Mouse (Mus musculus) kidney, adult 11 months (tissue): ENCODE measurements around the gene Stk38.
A peak's percentile ranks its signal among the peaks of the same experiment; 100 is the strongest.
"Not testable (repeated sequence)": the region's sequence is repeated elsewhere in the genome, so short reads cannot be mapped to it uniquely, and the experiment has no call there.

ENCODE experiments used
- DNase-seq: peaks from one replicate; pipeline ENCODE4 v3.0.0; 2022

Gene Stk38

GRCm38 (mm10) chr17:29007641-29008325 is at the start of gene Stk38:
Gene Stk38, minus strand, starts transcription at chr17:29007995.
- DNase-seq = peak; percentile 92

GRCm38 (mm10) chr17:29057361-29057890 is 49.6 kb upstream of the Stk38 start:
- DNase-seq = no peak

DNA sequence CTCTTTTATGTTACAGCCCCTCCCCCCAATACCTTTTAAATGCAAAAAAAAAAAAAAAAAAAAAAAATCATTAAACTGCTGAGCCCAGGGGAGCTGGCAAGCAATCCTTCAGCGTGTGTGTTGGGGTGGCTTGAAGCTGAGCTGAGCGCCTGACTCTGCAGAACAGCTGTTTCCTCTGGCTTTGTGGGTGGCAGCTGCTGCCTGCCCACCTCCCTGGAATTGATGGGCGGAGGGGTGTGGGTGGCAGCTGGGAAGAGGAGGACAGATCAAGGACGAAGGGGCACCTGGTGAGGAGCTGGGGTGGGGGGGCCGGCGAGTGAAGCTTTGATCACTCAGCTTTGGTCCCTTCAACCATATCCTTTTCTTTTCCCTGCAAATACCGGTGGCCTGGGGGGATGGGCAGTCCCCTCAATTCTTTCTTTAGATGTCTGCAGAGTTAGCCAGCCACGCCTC is 48.9 kb upstream of the Stk38 start:
- DNase-seq = no peak

DNA sequence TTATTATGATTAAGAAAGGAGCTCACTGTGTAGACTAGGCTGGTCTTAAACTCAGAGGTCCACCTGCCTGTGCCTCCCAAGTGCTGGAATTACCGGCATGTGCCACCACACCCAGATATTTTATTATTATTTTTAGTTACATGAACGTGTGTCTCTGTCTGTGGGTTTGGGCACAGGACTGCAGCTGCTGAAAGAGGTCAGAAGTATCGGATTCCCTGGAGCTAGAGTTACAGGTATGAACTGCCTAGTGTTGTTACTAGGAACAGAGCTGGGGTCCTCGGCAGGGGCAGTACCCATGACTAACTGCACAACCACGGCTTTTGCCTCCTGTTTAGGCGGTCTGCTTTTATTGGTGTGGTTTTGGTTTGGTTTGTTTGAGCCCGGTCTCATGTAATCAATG is 48.4 kb upstream of the Stk38 start:
- no peak for DNase-seq

GRCm38 (mm10) chr17:29055586-29055985 is 47.8 kb upstream of the Stk38 start:
- no peak for DNase-seq

DNA sequence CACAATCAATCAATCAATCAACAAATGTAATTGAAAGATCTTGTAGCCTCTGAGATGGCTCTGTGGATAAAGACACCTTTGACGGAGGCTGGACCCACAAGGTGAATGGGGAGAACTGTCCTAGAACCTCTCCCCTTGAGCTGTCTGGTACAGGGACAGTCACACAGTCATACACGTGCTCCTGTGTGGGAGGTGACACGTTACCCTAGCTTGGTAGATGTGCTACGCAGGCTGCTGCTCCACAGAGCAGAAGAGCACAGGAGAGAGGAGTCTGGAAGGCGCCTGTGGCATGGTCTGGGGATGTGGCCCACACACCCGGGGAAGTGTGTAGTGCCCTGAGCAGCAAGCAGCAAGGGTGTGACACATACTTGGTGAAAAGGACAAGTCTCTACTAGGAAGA is 46.6 kb upstream of the Stk38 start:
- DNase-seq = no peak

- DNase-seq = peak; percentile 61
Observed at GRCm38 (mm10) chr17:29053841-29054240, 46.0 kb upstream of the Stk38 start.

- no peak for DNase-seq
Observed at GRCm38 (mm10) chr17:29053067-29053466, 45.3 kb upstream of the Stk38 start.

DNA sequence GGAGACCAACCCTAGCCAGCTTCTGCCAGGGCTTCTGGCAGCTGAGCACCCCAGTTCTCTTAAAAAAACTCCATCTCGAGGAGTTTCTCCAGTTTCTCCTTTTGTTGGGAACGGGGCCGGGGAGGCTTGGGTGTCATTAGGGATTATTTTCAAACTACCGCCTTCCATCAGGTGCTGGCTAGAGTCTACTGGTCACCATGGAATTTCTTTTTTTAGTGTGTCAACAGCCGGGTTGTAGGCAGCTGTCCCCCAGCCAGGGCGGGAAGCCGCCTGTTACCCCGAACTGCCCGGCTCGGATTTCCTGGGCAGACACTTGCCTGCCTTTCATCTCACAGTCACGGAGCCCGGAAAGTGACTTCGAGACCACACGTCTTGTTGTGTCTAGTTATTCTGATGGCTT is 43.0 kb upstream of the Stk38 start:
- DNase-seq = no peak

DNA sequence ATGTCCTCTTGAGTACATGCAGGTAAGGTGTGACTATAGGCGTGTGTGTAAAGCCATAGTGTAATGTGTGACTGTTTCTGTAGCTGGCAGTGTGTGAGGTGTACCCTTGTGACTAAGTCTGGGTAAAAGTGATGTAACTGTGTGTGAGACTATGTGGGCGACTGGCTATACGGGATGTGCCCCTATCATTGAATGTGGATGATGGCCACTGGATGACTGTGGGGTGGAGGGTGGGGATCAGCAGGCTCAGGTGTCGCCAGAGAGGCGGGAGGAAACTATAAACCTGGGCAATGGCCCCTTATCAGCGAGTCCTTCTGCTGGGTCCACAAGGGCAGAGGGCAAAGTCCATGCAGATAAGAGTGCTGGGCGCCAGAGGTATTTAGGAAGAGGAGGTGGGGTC is 42.1 kb upstream of the Stk38 start:
- DNase-seq = no peak

DNA sequence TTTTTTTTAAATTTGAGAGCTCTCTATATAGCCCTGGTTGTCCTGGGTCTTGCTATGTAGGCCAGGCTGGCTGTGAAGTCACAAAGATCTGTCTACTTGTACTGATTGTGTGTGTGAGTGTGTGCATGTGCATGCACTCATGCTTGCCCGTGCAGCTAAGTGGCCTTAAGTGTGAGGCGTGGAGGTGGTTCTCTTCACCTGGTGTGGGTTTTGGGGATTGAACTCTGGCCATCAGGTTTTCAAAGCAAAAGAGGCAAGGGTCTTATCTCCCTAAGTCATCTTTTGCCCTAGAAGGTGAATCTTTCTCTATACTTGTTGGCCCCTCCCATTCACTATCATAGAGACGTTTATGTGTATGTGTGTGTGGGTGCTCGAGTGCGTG is 41.7 kb upstream of the Stk38 start:
- no peak for DNase-seq

DNA sequence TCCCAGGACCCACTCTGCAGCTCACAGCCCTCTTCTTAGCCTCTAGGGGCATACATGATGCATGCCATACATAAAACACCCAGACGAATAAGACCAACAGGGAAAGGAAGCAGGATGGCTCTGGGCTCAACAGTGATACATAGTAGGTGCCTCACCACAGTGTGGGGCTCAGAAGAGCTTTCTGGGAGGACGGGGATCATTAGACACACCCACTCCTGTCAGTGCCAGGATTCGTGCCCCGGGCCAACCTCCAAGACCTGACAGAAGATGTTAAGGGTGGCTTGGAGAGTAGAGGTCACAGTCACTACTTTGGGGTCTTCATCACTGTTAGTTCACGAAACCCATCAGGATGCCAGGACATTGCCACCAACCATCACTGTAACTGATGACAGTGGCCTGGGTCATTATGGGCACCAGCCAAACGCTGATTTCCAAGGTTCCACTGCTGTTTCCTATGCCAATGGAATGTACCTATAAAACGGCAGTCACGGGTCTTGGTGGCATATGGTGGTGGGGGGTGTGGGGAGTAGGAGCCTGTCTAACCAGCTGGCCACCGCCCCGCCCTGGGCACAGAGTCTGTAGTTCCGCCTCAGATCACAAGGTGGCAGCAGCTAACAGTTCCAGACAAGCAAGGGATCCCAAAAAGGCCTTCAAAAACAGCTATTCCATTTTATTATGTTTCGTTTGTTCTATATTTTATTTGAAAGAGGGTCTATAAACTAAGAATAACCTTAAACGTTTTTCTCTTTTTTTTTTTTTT is 41.1 kb upstream of the Stk38 start:
- peak; percentile 62 for DNase-seq

DNA sequence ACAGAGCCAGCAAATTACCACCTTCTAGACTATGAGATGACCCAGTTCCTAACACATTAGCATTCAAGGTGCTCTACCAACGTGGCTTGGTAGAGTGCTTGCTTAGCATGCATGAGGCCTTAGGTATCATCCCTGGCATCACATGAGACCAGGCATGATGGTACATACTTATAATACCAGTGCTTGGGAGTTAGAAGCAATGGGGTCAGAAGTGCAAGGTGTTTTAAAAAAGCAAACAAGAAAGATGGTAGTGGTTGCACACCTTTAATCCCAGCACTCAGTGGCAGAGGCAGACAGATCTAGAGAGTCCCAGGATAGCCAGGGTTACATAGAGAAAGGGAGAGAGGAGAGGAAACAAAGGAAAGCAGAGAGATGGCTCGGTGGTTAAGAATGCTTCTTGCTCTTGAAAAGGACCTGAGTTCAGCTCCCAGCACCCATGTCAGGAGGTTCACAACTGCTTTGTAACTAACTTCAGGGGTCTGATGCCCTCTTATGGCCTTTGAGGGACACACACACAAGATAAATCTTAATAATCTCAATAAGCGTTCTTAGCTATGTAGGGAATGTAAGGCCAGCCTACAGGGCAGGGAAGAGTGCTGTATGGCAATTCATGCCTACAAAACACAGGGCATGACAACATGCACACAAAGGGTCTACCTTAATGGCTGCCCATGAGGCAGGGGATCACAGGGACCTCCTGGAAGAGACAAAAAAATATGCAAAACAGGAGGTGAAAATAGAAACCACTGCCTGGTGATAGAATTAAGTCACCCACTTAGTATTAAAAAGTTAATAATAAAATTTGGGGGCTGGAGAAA is 40.1 kb upstream of the Stk38 start:
- DNase-seq = no peak

DNA sequence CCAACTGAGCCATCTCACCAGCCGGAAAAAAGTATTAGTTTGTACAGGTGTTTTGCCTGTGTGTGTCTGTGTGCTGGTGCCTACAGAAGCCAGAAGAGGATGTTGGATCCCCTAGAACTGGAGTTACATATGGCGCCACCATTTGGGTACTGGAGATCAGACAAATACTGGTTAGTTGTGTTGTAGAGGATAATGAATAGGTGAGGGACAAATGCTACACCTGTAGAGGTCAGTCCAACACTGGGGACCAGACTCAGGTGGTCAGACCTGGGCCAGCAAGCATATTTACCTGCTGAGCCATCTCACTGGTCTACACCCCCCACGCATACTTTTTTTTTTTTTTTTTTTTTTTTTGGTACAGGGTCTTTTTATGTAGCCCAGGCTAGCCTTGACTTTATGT is 39.1 kb upstream of the Stk38 start:
- no peak for DNase-seq

DNA sequence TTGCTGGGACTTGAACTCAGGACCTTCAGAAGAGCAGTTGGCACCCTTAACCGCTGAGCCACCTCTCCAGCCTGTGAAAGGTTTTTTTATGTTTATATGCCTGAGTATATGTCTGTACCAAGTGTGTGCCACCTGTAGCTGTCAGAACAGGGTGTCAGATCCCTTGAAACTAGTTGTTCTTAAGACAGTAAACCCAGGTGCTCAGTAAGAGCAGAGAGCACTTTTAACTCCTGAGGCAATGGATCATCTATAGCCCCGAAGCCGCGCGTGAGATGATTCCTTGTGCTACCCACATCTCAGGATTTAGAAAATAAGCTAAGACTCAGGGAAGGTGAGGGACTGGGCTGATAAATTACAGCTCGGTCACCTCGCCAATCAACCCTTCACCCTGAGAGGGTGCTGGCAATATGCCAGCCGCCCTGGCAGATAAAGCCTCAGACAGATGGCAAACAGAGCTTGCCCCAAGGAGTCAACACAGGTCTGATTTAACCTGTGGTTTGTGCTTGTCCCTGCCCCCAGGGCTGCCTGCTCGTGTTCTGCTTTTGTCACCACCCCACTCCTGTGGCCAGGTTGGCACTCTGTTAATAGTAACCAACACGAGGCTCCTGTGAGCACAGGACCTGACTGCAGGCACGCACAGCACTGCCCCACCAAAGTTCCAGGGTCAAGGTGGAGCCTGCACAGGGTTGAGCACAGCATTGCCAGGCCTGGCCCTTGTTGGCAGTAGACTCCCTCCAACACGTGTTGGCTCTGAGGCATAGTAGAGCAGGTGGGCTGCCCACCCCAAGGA is 38.1 kb upstream of the Stk38 start:
- peak; percentile 90 for DNase-seq

DNA sequence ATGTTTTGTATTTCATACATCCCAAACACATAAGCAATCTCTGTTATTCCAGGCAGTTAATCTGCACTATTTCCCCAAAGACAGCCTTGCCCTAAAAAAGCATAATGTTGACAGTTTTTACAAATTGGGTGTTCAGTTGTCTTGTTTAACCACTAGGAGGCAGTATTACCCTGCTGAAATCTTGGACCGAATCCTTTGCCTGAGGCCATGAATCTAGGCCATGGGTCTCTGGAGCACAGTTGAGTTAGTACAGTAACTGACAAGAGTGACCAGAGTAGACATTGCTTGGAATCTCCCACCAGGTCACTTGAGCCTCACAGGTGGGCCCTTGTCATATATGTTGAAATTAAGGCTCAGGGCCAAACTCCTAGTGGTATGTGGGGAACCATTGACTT is 37.1 kb upstream of the Stk38 start:
- no peak for DNase-seq

DNA sequence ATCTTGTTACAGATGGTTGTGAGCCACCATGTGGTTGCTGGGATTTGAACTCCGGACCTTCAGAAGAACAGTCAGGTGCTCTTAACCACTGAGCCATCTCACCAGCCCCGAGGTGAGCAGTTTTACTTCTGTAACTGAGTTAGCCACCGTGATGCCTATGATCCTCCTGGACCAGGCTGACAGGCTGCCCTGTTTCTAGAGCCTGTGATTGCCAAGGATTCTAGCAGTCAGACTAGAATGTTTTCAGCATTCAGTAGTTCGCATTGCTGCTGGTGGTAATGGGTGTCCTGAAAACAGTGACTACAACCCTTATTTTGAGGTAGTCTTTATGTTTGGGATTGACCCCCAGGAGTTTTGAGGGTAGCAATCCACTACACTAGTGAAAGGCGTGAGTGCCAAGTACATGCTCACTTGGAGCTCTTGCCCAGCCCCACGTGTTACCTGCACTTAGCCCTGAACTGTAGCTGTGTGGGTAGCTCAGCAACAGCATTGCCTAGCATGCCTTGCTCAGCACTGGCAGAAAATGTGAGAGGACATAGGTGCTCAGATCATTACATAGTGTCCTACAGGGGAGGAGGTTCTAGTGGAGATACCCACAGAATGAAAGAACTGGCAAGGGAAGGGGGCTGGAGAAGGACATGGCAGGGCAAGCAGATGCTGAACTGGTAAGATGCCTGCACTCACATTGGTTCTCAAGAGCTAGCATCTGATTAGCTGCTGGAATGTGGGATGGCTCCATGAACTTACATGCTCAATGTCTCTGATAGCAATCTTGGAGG is 36.5 kb upstream of the Stk38 start:
- no peak for DNase-seq

DNA sequence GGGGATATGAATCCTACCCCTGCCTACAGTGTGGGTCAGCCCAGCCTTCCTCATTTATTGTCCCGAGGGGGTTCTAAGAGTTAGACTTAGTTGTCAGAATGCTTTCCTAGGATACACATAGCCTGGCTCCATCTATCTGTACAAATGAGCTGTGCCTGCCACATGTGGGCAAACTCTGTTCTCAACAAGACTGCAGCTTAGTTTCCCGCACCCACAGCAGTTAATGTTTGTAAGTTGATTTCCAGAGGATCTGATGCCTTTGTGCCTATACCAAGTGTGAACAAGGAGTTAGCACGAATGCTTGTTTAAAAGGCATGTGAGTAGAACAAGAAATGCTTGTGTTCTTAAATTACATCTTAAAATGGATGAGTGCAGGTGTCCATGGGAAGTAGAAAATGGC is 35.8 kb upstream of the Stk38 start:
- no peak for DNase-seq

DNA sequence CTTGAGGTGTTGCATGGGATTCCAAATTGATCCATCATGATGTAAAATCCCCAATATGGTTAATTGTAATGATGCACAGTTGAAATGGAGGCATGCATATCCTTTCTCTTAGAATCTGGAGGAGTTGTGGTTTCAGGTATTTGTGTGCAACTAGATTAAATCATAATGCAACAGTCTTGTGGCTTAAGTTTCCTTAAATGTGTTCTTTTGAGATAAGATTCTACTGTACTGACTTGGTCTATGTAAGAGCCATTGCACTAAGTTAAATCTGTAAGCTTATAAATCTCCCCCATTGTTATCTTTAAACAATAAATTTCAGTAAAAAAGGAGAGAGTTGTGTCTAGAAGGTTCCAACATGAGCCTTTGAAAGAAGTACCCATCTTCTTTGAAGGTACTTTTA is 34.8 kb upstream of the Stk38 start:
- DNase-seq = no peak

GRCm38 (mm10) chr17:29041632-29042031 is 33.8 kb upstream of the Stk38 start:
- DNase-seq = not testable (repeated sequence)

DNA sequence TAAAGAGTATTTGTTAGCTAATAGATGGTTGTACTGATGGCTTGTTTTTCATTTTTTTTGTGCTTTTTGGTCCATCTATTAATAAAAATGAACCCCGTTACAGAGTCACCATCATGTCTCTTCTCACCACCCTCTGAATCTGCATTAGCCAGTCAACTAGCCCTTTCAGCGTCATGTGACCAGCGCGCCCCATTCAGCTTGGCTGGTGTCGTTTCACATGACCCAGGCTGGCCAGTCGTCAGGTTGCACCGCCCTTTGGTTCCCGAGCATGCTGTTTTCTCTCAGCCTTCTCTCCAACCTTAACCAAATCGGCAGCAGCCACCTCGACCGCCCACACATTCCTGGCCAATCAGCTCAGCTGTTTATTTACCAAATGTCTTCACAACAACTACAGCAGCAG is 31.6 kb upstream of the Stk38 start:
- no peak for DNase-seq

DNA sequence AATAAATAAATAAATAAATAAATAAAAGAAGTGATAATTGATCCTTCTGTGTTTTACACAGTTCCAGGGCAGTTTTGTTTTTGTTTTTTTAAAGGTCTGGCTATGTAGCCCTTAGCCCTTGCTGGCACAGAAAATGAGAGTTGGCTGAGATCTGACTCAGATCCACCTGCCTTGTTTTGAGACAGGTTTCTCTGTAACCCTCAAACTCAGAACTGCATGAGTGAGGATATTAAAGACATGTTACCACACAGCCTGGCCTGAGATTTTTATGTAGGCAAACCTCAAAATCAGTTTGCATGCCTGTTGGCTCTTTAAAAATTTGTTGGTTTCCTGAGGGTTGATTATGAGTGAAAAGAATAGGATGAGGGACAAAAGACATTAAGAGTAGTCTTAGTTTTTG is 27.7 kb upstream of the Stk38 start:
- no peak for DNase-seq
